In genomic region chr9:65020991-65021886, GRCm38 (mm10) we compare ENCODE assay signal across 8 mouse cellular contexts. TPM values are rescaled to one million over a fixed set of nuclear protein-coding genes. Genes with fewer than 3 reads are reported as not detected.
DNase-seq lines count a peak whose midpoint lies in the region; ATAC-seq lines count a peak whose summit lies in the region.

Hacd3 (minus strand) TSS chr9:65021693.

- H3K9me3 ChIP-seq in intestine, embryonic 15.5 days, result no peaks in the 10 kb centered on the region

- peak within 1 kb of the TSS; percentile 96 for H3K4me3 ChIP-seq in intestine, embryonic 15.5 days (replicated peaks)

- peak within 1 kb of the TSS; percentile 92 for H3K27ac ChIP-seq in intestine, embryonic 15.5 days

- no peaks in the 10 kb centered on the region for H3K36me3 ChIP-seq in intestine, embryonic 15.5 days

- intact Hi-C loops in left cerebral cortex, postnatal 14 days (cut with DNase I), result no loop called here

- H3K4me2 ChIP-seq in intestine, embryonic 15.5 days (replicated peaks), result peak within 1 kb of the TSS; percentile 84

- WGBS in intestine, embryonic 15.5 days, result under 1% methylated on average over 81 of the region's 81 CpGs

- peak; percentile 95 for ATAC-seq in intestine, embryonic 15.5 days
- ATAC-seq in megakaryocyte-erythroid progenitor cell, adult 5-6 weeks (replicated peaks; ENCODE audit: low FRiP score, low TSS enrichment, poor library complexity, severe bottlenecking), result peak; percentile 64

- no peaks in the 10 kb centered on the region for H3K27me3 ChIP-seq in intestine, embryonic 15.5 days (replicated peaks)

- peak; percentile 94 for DNase-seq in adrenal gland, postnatal 10 days
- peak; percentile 93 for DNase-seq in embryo, embryonic 9.5 days (ENCODE audit: extremely low spot score)
- DNase-seq in gastrocnemius, postnatal 4 days (ENCODE audit: low spot score in 2 of 2), result peak; percentile 77 to 89
- peak; percentile 89 to 90 for DNase-seq in left cerebral cortex, postnatal 14 days (ENCODE audit: low spot score in 2 of 2)
- peak; percentile 91 for DNase-seq in right cerebral cortex, postnatal 25 days
- peak; percentile 78 to 88 for DNase-seq in urinary bladder, postnatal 36 days (ENCODE audit: low spot score in 2 of 2)

- peak within 1 kb of the TSS; percentile 92 for H3K9ac ChIP-seq in intestine, embryonic 15.5 days

- peaks cover 31% of the 10 kb centered on the region for H3K4me1 ChIP-seq in intestine, embryonic 15.5 days (replicated peaks)

RNA-seq across cellular contexts. Expression of gene Hacd3, which starts in this region (rescaled TPM):
- 100 to 1,000 TPM; 151 to 154 TPM for total RNA-seq in adrenal gland, postnatal 10 days (2021)
- total RNA-seq in gastrocnemius, postnatal 4 days (2021), result 10 to 100 TPM; 18.2 to 20.1 TPM
- 85.5 and 90.2 TPM in 2 replicates for polyA plus RNA-seq in intestine, embryonic 15.5 days (2015; fragmentation: Nextera tagmentation; extraction: Ambion mirVana)
- total RNA-seq in left cerebral cortex, postnatal 14 days (2021), result 100 to 1,000 TPM; 177 TPM
- total RNA-seq in megakaryocyte-erythroid progenitor cell, adult 5-6 weeks (2014; fragmentation: Nextera tagmentation), result 40.4 and 48.9 TPM in 2 replicates
- 68.1 and 71.5 TPM in 2 replicates for total RNA-seq in megakaryocyte-erythroid progenitor cell, adult 5-6 weeks (2017)

Comparison
In these comparisons a context has a peak if more than half of its experiments do, and no peak if none do; other contexts are left out.
1. Peak in every context shown above with its lines: DNase-seq, ATAC-seq, H3K4me3 ChIP-seq and H3K27ac ChIP-seq.